In genomic region chr6:83280256-83280955, GRCm38 (mm10) we compare ENCODE assay signal across 10 mouse cellular contexts. TPM values are rescaled to one million over a fixed set of nuclear protein-coding genes. Genes with fewer than 3 reads are reported as not detected.
DNase-seq lines count a peak whose midpoint lies in the region; TF ChIP-seq lines count a peak whose summit lies in the region.
"Had no signal": no experiment of that assay in that cellular context is flagged by ENCODE, and none has a peak within 500 bp of the region (broad histone marks: within the 10 kb centered on the region; RNA-seq: fewer than 3 reads in every experiment).

No protein-coding gene starts in this region.

- peak; percentile 26 for DNase-seq in adrenal gland, postnatal 10 days
- DNase-seq in adrenal gland, postnatal 4 days (ENCODE audit: low spot score in 2 of 2), result no peak
- no peak for DNase-seq in left cerebral cortex, adult 2 months (ENCODE audit: extremely low spot score in 1 of 2, low spot score in 2 of 2)
- no peak for DNase-seq in left cerebral cortex, adult 18-20 months (ENCODE audit: low spot score in 2 of 2)
- DNase-seq in c-Kit-positive CD71-positive TER-119-positive erythroid progenitor cells, embryonic 14.5 days (ENCODE audit: low spot score), result peak; percentile 26
- no peak for DNase-seq in layer of hippocampus, adult 8-10 months (ENCODE audit: low spot score in 2 of 2)
- no peak for DNase-seq in cerebellum, postnatal 36 days

- TF ChIP-seq POLR2A in small intestine, adult 2 months (IDR thresholded peaks at IDR 0.05; ENCODE audit: low read depth, low read length), result no peak

- no peaks in the 10 kb centered on the region for H3K36me3 ChIP-seq in small intestine, adult 2 months (ENCODE audit: control insufficient read depth, insufficient read depth, low read length)
- H3K36me3 ChIP-seq: midbrain, embryonic 13.5 days had no signal

- no peaks in the 10 kb centered on the region for H3K4me1 ChIP-seq in small intestine, adult 2 months (ENCODE audit: control insufficient read depth, insufficient read depth, insufficient read length, low read length)
- H3K4me1 ChIP-seq: midbrain, embryonic 13.5 days had no signal

- TF ChIP-seq CTCF in left cerebral cortex, adult 2 months (IDR thresholded peaks at IDR 0.05), result peak; percentile 56
- TF ChIP-seq CTCF in small intestine, adult 2 months (IDR thresholded peaks at IDR 0.05; ENCODE audit: extremely low read depth, insufficient read length, insufficient replicate concordance, low read depth, low read length), result peak; percentile 69; the same call in 1 of the 2 replicates

- H3K27ac ChIP-seq in left cerebral cortex, adult 2 months, result no peak overlapping the region
- no peak overlapping the region for H3K27ac ChIP-seq in small intestine, adult 2 months (ENCODE audit: insufficient read depth, low read depth, low read length)
- H3K27ac ChIP-seq: midbrain, embryonic 13.5 days had no signal

- H3K27me3 ChIP-seq in small intestine, adult 2 months (ENCODE audit: control insufficient read depth, insufficient read depth, low read length), result no peaks in the 10 kb centered on the region
- H3K27me3 ChIP-seq: midbrain, embryonic 13.5 days had no signal

- no peak overlapping the region for H3K4me3 ChIP-seq in left cerebral cortex, adult 2 months
- H3K4me3 ChIP-seq in small intestine, adult 2 months (ENCODE audit: low read depth, low read length), result no peak overlapping the region
- H3K4me3 ChIP-seq: erythroblast, embryonic 14.5 days; midbrain, embryonic 13.5 days had no signal

- intact Hi-C loops in left cerebral cortex, adult 2 months (cut with DNase I), result loop anchor here (10.0 kb wide), 1 partner anchor 394 kb away; the partner anchor contains the start of gene Cd207

- WGBS in small intestine, adult 2 months, result 85% methylated on average over 8 of the region's 8 CpGs

RNA-seq across cellular contexts. Expression of gene Mthfd2, which starts 45.3 kb away (rescaled TPM):
- total RNA-seq in adrenal gland, postnatal 10 days (2021), result 10 to 100 TPM; 16.6 to 24.3 TPM
- 10 to 100 TPM; 18.2 to 23.8 TPM for total RNA-seq in adrenal gland, postnatal 4 days (2021)
- 1 to 10 TPM; 5.7 to 8.1 TPM for total RNA-seq in left cerebral cortex, adult 2 months (2021)
- 1 to 10 TPM; 6.5 to 6.7 TPM for total RNA-seq in left cerebral cortex, adult 18-20 months (2021)
- 2.8 and 3.3 TPM in 2 replicates for polyA plus RNA-seq in small intestine, adult 2 months (2012; rRNA removed)
- 10 to 100 TPM in 1 of 4 experiments, 1 to 10 TPM in 3; 5.7 to 10.6 (median 9.5) TPM for total RNA-seq in layer of hippocampus, adult 8-10 months (2022)

RNA-seq across cellular contexts. Expression of gene Mob1a, which starts 45.4 kb away (rescaled TPM):
- total RNA-seq in adrenal gland, postnatal 10 days (2021), result 10 to 100 TPM; 66.1 to 71.9 TPM
- total RNA-seq in adrenal gland, postnatal 4 days (2021), result 10 to 100 TPM; 75.9 to 78.2 TPM
- total RNA-seq in left cerebral cortex, adult 2 months (2021), result 10 to 100 TPM; 18.9 to 22.0 TPM
- 10 to 100 TPM; 17.9 to 22.5 TPM for total RNA-seq in left cerebral cortex, adult 18-20 months (2021)
- 4.1 and 19.5 TPM in 2 replicates for polyA plus RNA-seq in small intestine, adult 2 months (2012; rRNA removed)
- total RNA-seq in layer of hippocampus, adult 8-10 months (2022), result 10 to 100 TPM; 20.5 to 31.0 (median 26.1) TPM

Comparison
In these comparisons a context has a peak if more than half of its experiments do, and no peak if none do; other contexts are left out.
1. DNase-seq: peak in adrenal gland, postnatal 10 days (single experiment) and c-Kit-positive CD71-positive TER-119-positive erythroid progenitor cells, embryonic 14.5 days (single experiment); none in adrenal gland, postnatal 4 days (0 of 2), left cerebral cortex, adult 2 months (0 of 2), left cerebral cortex, adult 18-20 months (0 of 2), layer of hippocampus, adult 8-10 months (0 of 2) and cerebellum, postnatal 36 days (0 of 2).